Mouse (Mus musculus): ENCODE results near the gene Zfand2b. TPM values are rescaled to one million over a fixed set of nuclear protein-coding genes. Genes with fewer than 3 reads are reported as not detected.

Gene Zfand2b
- polyA plus RNA-seq, 2 experiments: 40.2 to 53.2 TPM

- Histone ChIP-seq H3K4me2 (replicated peaks; ENCODE audit: low read depth, low read length, severe bottlenecking) (no peak overlapping the region), H3K4me3 (replicated peaks; ENCODE audit: low read length) (no peak overlapping the region), H3K36me3 (ENCODE audit: control insufficient read depth, insufficient read depth, low read length) (peaks cover 37% of the 10 kb centered on the region), H3K27me3 (ENCODE audit: control insufficient read depth, insufficient read depth, low read length) (0 out of 2 replicates have a peak, but pooled peaks cover 6% of the 10 kb centered on the region), H3K4me1 (ENCODE audit: control insufficient read depth, insufficient read depth, low read length) (peaks cover 26% of the 10 kb centered on the region), H3K27ac (replicated peaks; ENCODE audit: low read depth, low read length) (no peak overlapping the region), H3K9ac (ENCODE audit: low read depth, low read length, severe bottlenecking) (no peak overlapping the region), H3K9me3 (ENCODE audit: control insufficient read depth, low read length) (no peaks in the 10 kb centered on the region)
- DNase-seq (ENCODE audit: low spot score) (no peak), ATAC-seq (ENCODE audit: low FRiP score, low read depth) (no peak)
- no peak for TF ChIP-seq POLR2A (IDR thresholded peaks at IDR 0.05; ENCODE audit: borderline replicate concordance, extremely low read depth, insufficient read depth, insufficient read length)
- WGBS: 90% methylated on average over 7 of the region's 7 CpGs
Measured at GRCm38 (mm10) chr1:75213096-75213495, 44.6 kb downstream of the Zfand2b start.

- Histone ChIP-seq H3K9me3 (ENCODE audit: control insufficient read depth, low read length) (no peaks in the 10 kb centered on the region), H3K36me3 (ENCODE audit: control insufficient read depth, insufficient read depth, low read length) (peaks cover 37% of the 10 kb centered on the region), H3K27ac (replicated peaks; ENCODE audit: low read depth, low read length) (no peak overlapping the region), H3K4me3 (replicated peaks; ENCODE audit: low read length) (no peak overlapping the region), H3K4me1 (ENCODE audit: control insufficient read depth, insufficient read depth, low read length) (peaks cover 29% of the 10 kb centered on the region), H3K27me3 (ENCODE audit: control insufficient read depth, insufficient read depth, low read length) (peaks cover 18% of the 10 kb centered on the region; the same call in 1 of the 2 replicates), H3K4me2 (replicated peaks; ENCODE audit: low read depth, low read length, severe bottlenecking) (no peak overlapping the region), H3K9ac (ENCODE audit: low read depth, low read length, severe bottlenecking) (no peak overlapping the region)
- TF ChIP-seq POLR2A (IDR thresholded peaks at IDR 0.05; ENCODE audit: borderline replicate concordance, extremely low read depth, insufficient read depth, insufficient read length): no peak
- ATAC-seq (ENCODE audit: low FRiP score, low read depth): no peak
- 94% methylated on average over 2 of the region's 2 CpGs for WGBS
- no peak for DNase-seq (ENCODE audit: low spot score)
Measured at GRCm38 (mm10) chr1:75214442-75214841, 46.0 kb downstream of the Zfand2b start.

GRCm38 (mm10) chr1:75214886-75215285 lies 46.4 kb downstream of the Zfand2b start:
- no peak for TF ChIP-seq POLR2A (IDR thresholded peaks at IDR 0.05; ENCODE audit: borderline replicate concordance, extremely low read depth, insufficient read depth, insufficient read length)
- Histone ChIP-seq H3K36me3 (ENCODE audit: control insufficient read depth, insufficient read depth, low read length) (peaks cover 37% of the 10 kb centered on the region), H3K27me3 (ENCODE audit: control insufficient read depth, insufficient read depth, low read length) (peaks cover 23% of the 10 kb centered on the region), H3K4me1 (ENCODE audit: control insufficient read depth, insufficient read depth, low read length) (peaks cover 29% of the 10 kb centered on the region), H3K27ac (replicated peaks; ENCODE audit: low read depth, low read length) (no peak overlapping the region), H3K4me3 (replicated peaks; ENCODE audit: low read length) (no peak overlapping the region), H3K9ac (ENCODE audit: low read depth, low read length, severe bottlenecking) (no peak overlapping the region), H3K9me3 (ENCODE audit: control insufficient read depth, low read length) (no peaks in the 10 kb centered on the region), H3K4me2 (replicated peaks; ENCODE audit: low read depth, low read length, severe bottlenecking) (no peak overlapping the region)
- ATAC-seq (ENCODE audit: low FRiP score, low read depth) (no peak), DNase-seq (ENCODE audit: low spot score) (no peak)
- WGBS: 65% methylated on average over 5 of the region's 5 CpGs

GRCm38 (mm10) chr1:75215785-75216184 lies 47.3 kb downstream of the Zfand2b start:
- H3K4me2 ChIP-seq (replicated peaks; ENCODE audit: low read depth, low read length, severe bottlenecking): no peak overlapping the region
- peaks cover 32% of the 10 kb centered on the region for H3K27me3 ChIP-seq (ENCODE audit: control insufficient read depth, insufficient read depth, low read length)
- H3K36me3 ChIP-seq (ENCODE audit: control insufficient read depth, insufficient read depth, low read length): peaks cover 37% of the 10 kb centered on the region
- H3K4me1 ChIP-seq (ENCODE audit: control insufficient read depth, insufficient read depth, low read length): peaks cover 23% of the 10 kb centered on the region
- no peak for TF ChIP-seq POLR2A (IDR thresholded peaks at IDR 0.05; ENCODE audit: borderline replicate concordance, extremely low read depth, insufficient read depth, insufficient read length)
- ATAC-seq (ENCODE audit: low FRiP score, low read depth): no peak
- whole genome bisulfite sequencing: 91% methylated on average over 9 of the region's 9 CpGs
- H3K27ac ChIP-seq (replicated peaks; ENCODE audit: low read depth, low read length): no peak overlapping the region
- DNase-seq (ENCODE audit: low spot score): no peak
- H3K4me3 ChIP-seq (replicated peaks; ENCODE audit: low read length): no peak overlapping the region
- no peaks in the 10 kb centered on the region for H3K9me3 ChIP-seq (ENCODE audit: control insufficient read depth, low read length)
- no peak overlapping the region for H3K9ac ChIP-seq (ENCODE audit: low read depth, low read length, severe bottlenecking)

GRCm38 (mm10) chr1:75216797-75217585 lies 48.5 kb downstream of the Zfand2b start:
- Histone ChIP-seq H3K36me3 (ENCODE audit: control insufficient read depth, insufficient read depth, low read length) (peaks cover 37% of the 10 kb centered on the region), H3K4me1 (ENCODE audit: control insufficient read depth, insufficient read depth, low read length) (peaks cover 13% of the 10 kb centered on the region), H3K27ac (replicated peaks; ENCODE audit: low read depth, low read length) (no peak overlapping the region), H3K9ac (ENCODE audit: low read depth, low read length, severe bottlenecking) (no peak overlapping the region), H3K4me2 (replicated peaks; ENCODE audit: low read depth, low read length, severe bottlenecking) (no peak overlapping the region), H3K4me3 (replicated peaks; ENCODE audit: low read length) (no peak overlapping the region), H3K27me3 (ENCODE audit: control insufficient read depth, insufficient read depth, low read length) (peaks cover 32% of the 10 kb centered on the region), H3K9me3 (ENCODE audit: control insufficient read depth, low read length) (no peaks in the 10 kb centered on the region)
- DNase-seq (ENCODE audit: low spot score) (no peak), ATAC-seq (ENCODE audit: low FRiP score, low read depth) (no peak)
- WGBS: 73% methylated on average over 13 of the region's 13 CpGs
- TF ChIP-seq POLR2A (IDR thresholded peaks at IDR 0.05; ENCODE audit: borderline replicate concordance, extremely low read depth, insufficient read depth, insufficient read length): no peak

All from limb, embryonic 14.5 days (tissue).